Mouse (Mus musculus) adrenal gland, adult 8-10 months (tissue): Measurements from ENCODE around the gene Myo5c. TPM values are rescaled to one million over a fixed set of nuclear protein-coding genes. Genes with fewer than 3 reads are reported as not detected.
A peak's percentile ranks its signal among the peaks of the same experiment; 100 is the strongest.

ENCODE experiments used
- DNase-seq: peaks from one replicate; pipeline ENCODE4 v3.0.0; 2022
- total RNA-seq, 4 experiments: library from RNA; stranded (reverse); gene quantifications; 2 replicates each; pipeline ENCODE4 v1.2.4; 2022

The Myo5c gene
- total RNA-seq, 4 experiments from 2014 or later: 1.8 to 2.9 (median 2.3) TPM

DNA sequence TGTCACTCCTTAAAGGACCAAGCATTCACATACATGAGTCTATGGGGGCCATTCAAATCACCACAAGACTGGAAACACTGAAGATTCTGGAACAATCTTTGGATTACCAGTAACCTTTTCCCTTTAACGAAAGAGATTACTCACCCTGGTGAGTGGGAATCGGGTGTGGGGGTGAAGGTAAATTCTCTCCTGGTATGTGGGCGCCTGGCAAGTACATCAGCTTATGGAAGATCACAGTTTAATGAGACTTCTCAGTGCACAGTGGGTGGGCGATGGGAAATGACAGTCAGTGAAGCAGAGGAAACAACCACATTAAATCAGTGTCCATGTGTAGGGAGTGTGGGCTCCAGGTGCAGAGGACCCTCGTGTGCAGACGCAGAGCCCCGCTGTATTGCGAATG lies 99.0 kb downstream of the Myo5c start:
- DNase-seq: no peak

DNA sequence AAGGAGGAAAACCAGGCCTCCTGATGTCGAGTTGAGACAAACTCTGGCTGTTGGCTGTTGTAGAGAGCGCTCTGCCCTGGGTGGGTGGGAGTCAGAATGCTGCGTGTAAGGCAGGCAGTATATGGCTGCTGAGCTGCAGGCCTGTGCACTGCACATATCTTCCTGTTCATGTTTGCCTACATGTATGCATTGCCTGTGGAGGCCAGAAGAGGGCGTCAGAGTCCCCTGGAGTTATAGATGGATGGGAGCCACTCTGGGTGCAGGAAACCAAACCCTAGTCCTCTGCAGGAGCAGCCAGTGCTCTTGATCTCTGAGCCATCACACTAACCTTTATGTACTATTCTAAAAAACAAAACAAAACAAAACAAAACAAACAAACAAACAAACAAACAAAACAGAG lies 102.6 kb downstream of the Myo5c start:
- no peak for DNase-seq

DNA sequence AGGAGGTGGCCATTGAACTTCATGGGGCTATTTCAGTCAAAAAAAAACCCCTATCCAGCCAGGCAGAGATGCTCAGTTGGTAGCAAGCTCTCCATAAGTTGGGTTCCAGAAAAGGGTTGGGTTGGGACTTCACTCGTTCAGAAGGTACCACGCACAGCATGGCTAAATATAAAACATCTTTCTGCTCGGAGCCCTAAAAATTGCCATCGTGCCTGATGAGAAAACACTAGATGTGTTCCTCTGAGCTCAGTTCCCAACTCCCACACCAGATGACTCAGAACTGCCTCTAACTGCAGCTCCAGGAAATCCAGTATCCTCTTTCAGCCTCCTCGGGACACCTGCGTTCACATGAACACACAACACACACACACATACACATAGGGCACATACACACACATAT lies 106.2 kb downstream of the Myo5c start:
- no peak for DNase-seq

DNA sequence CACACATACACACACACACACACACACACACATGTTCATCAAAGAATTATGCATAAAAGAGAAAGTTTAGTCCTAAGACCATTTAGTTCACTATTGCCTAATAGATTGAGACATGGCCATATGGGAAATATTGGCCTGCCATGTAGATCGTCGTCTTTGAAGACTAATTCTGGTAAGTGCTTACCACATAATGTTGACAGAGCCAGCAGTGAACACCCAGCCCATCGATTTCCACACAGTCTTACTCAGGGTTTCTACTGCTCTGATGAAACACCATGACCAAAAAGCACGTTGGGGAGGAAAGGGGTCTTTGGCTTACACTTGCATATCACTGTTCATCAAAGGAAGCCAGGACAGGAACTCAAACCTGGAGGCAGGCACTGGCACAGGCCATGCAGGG lies 110.6 kb downstream of the Myo5c start:
- DNase-seq: no peak

DNA sequence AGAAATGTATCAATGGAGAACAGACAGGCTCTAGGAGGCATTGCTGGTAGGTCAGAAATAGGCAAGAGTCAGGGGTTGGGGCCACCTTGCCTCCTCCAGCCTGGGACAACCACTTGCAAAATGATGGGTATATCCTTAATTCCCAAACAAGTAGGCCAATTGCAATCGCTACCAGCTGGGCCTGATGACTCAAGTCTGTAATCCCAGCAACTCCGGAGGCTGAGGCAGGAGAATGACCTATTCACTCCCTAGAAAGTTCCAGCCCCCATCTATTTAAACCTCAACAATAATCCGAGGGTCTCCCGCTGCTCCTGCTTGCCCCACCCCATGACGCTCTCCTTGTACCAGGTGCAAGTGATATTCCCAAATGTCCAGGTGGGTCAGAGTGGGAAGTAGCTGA lies 115.6 kb downstream of the Myo5c start, which contains the start of gene Bcl2l10:
TSS of gene Bcl2l10 (plus strand) at position 301 of the 400 bp plus-strand sequence.
- no peak for DNase-seq

DNA sequence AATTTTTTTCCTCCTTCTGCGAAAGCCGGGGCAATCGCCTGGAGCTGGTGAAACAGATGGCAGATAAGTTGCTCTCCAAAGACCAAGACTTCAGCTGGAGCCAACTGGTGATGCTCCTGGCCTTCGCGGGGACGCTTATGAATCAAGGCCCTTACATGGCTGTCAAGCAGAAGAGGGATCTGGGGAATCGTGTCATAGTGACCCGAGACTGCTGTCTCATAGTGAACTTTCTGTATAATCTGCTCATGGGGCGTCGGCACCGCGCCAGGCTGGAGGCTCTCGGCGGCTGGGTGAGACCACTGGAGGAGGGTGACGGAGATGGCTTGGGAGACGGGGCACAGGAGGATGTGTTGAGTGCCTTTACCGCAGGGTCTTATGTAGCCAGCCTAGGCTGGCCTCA lies 116.2 kb downstream of the Myo5c start:
- peak; percentile 23 for DNase-seq

DNA sequence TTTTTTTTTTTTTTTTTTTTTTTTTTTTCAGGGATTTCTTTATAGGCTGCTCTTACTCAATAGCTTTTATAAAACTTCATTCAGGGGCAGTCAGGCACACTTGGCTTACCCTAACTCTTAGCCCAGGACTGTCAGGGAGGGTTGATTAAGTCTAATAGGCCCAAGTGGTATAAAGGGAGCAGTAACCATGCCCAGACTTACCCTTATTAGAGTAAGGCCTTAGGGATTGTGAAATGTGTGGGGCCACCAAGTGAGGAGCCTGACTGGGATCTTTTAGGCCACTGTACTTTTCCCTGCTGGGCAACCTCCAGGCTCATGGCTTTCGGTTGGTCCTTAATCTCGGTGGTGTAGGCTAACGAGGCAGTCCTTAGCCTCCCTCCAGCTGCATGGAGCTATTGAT lies 116.8 kb downstream of the Myo5c start:
- DNase-seq: peak; percentile 25

DNA sequence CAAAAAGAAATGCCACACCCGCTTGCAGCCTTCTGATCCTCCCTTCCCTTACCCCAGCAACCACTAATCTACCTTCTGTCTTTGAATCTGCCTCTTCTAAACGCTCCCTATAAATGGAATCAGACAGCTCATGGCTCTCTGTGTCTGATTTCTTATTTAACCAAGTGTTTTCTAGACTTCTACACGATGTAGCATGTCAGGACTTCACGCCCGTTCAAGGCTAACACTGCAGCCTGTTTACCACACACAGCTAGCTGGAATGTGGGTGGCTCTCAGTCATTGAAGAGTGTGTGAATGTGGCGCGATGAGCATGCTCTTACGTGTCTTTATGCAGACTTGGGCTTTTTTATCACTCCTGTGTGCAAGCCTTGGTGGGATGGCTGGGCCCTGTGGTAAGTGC lies 121.3 kb downstream of the Myo5c start:
- no peak for DNase-seq

Other genes starting within 250 kb of the Myo5c start
- gene Arpp19, start 194.4 kb upstream of the Myo5c start, total RNA-seq: 100 to 1,000 TPM; 195 to 332 (median 231) TPM
- gene Myo5a, start 161.0 kb upstream of the Myo5c start, total RNA-seq: 10 to 100 TPM; 39.8 to 90.4 (median 58.0) TPM
- gene Gnb5, start 74.3 kb downstream of the Myo5c start, total RNA-seq: 10 to 100 TPM; 56.0 to 79.4 (median 66.8) TPM
- gene Bcl2l10, start 115.7 kb downstream of the Myo5c start, total RNA-seq: under 1 TPM in 2 of 4 experiments, not detected in 2; 0.41 to 0.97 TPM
- gene Mapk6, start 178.0 kb downstream of the Myo5c start, total RNA-seq: 10 to 100 TPM; 31.4 to 49.5 (median 36.9) TPM
- gene Leo1, start 209.5 kb downstream of the Myo5c start, total RNA-seq: 10 to 100 TPM; 20.7 to 25.8 (median 22.3) TPM